Comparison of ENCODE assay signal across 8 mouse cellular contexts in the genomic region with DNA sequence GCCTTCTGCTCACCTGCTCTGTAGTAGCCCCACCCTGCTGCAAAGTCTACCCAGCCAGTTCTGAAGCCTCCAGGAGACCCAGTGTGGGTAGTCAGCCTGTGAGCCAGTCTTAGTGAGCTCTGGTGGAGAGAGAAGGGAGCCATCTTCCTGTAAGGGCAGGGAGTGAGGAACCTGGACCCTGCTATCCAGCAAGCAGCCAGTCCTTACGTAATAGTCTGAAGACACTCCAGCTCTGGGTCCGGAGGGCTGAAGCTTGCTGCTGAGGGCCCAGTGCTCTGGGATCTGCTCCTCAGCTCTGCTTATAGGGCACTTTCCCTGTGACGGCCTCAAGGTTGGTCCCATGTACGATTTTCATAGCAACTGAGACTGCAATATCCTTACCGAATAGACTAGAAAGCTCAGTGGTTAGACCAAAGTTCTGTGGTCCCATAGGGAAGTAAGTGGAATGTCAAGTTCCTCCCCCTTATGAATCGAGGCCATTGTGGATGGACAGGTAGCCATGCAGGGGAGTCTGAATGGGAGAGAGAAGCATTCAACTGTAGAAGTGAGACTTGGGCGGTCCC. TPM values are rescaled to one million over a fixed set of nuclear protein-coding genes. Genes with fewer than 3 reads are reported as not detected.
A peak's percentile ranks its signal among the peaks of the same experiment; 100 is the strongest.
DNase-seq lines count a peak whose midpoint lies in the region; ATAC-seq lines count a peak whose summit lies in the region.

Rtkn (plus strand) TSS at position 513 of the 563 bp plus-strand sequence.

- peak within 1 kb of the TSS; percentile 100 for H3K27ac ChIP-seq in embryonic facial prominence, embryonic 12.5 days
- peak within 1 kb of the TSS; percentile 99; the same call in 1 of the 2 replicates for H3K27ac ChIP-seq in hindbrain, embryonic 11.5 days (ENCODE audit: low read depth, low read length)
- H3K27ac ChIP-seq in neural tube, embryonic 15.5 days (replicated peaks): peak within 1 kb of the TSS; percentile 81; the same call in 1 of the 2 replicates

- WGBS in embryonic facial prominence, embryonic 12.5 days: 58% methylated on average over 7 of the region's 7 CpGs
- WGBS in hindbrain, embryonic 11.5 days: 59% methylated on average over 7 of the region's 7 CpGs
- WGBS in neural tube, embryonic 15.5 days: 59% methylated on average over 7 of the region's 7 CpGs

- no peak for DNase-seq in left cerebral cortex, adult 18-20 months (ENCODE audit: low spot score in 2 of 2)
- DNase-seq in left cerebral cortex, adult 11 months (ENCODE audit: low spot score): no peak
- DNase-seq in hindbrain, embryonic 11.5 days (ENCODE audit: low spot score): no peak
- no peak for DNase-seq in left cerebral cortex, postnatal 25 days (ENCODE audit: low spot score in 2 of 2)
- DNase-seq in spleen, adult 12 weeks (ENCODE audit: low spot score): no peak
- no peak for DNase-seq in cerebellum, adult 11 months

- H3K4me3 ChIP-seq in embryonic facial prominence, embryonic 12.5 days: peak within 1 kb of the TSS; percentile 51
- peak within 1 kb of the TSS; percentile 62 for H3K4me3 ChIP-seq in hindbrain, embryonic 11.5 days (ENCODE audit: low read depth, low read length)
- H3K4me3 ChIP-seq in neural tube, embryonic 15.5 days (replicated peaks): peak within 1 kb of the TSS; percentile 29

- ATAC-seq in embryonic facial prominence, embryonic 12.5 days (ENCODE audit: insufficient number of reproducible peaks, insufficient read depth, low FRiP score, low TSS enrichment): no peak
- ATAC-seq in hindbrain, embryonic 11.5 days (ENCODE audit: low FRiP score): no peak
- no peak for ATAC-seq in neural tube, embryonic 15.5 days (ENCODE audit: low FRiP score)

- H3K9ac ChIP-seq in embryonic facial prominence, embryonic 12.5 days: peak within 1 kb of the TSS; percentile 83
- H3K9ac ChIP-seq in hindbrain, embryonic 11.5 days (ENCODE audit: low read depth, low read length): peak within 1 kb of the TSS; percentile 53; the same call in 1 of the 2 replicates
- H3K9ac ChIP-seq in neural tube, embryonic 15.5 days (replicated peaks): peak within 1 kb of the TSS; percentile 27; the same call in 1 of the 2 replicates

- H3K4me1 ChIP-seq in embryonic facial prominence, embryonic 12.5 days: peaks cover 38% of the 10 kb centered on the region
- H3K4me1 ChIP-seq in hindbrain, embryonic 11.5 days (replicated peaks; ENCODE audit: control insufficient read depth, insufficient read depth, low read length): peaks cover 9% of the 10 kb centered on the region; the same call in 1 of the 2 replicates
- peaks cover 39% of the 10 kb centered on the region for H3K4me1 ChIP-seq in neural tube, embryonic 15.5 days

- H3K36me3 ChIP-seq in embryonic facial prominence, embryonic 12.5 days: no peaks in the 10 kb centered on the region
- H3K36me3 ChIP-seq in hindbrain, embryonic 11.5 days (ENCODE audit: control insufficient read depth, insufficient read depth, low read length): no peaks in the 10 kb centered on the region
- no peaks in the 10 kb centered on the region for H3K36me3 ChIP-seq in neural tube, embryonic 15.5 days

- no peaks in the 10 kb centered on the region for H3K9me3 ChIP-seq in embryonic facial prominence, embryonic 12.5 days
- H3K9me3 ChIP-seq in hindbrain, embryonic 11.5 days (ENCODE audit: control insufficient read depth, low read length): no peaks in the 10 kb centered on the region
- no peaks in the 10 kb centered on the region for H3K9me3 ChIP-seq in neural tube, embryonic 15.5 days (replicated peaks)

- peak within 1 kb of the TSS; percentile 70 for H3K4me2 ChIP-seq in embryonic facial prominence, embryonic 12.5 days (replicated peaks)
- peak within 1 kb of the TSS; percentile 87 for H3K4me2 ChIP-seq in hindbrain, embryonic 11.5 days (replicated peaks; ENCODE audit: low read depth, low read length)
- H3K4me2 ChIP-seq in neural tube, embryonic 15.5 days: peak within 1 kb of the TSS; percentile 47

- H3K27me3 ChIP-seq in embryonic facial prominence, embryonic 12.5 days: no peaks in the 10 kb centered on the region
- no peaks in the 10 kb centered on the region for H3K27me3 ChIP-seq in hindbrain, embryonic 11.5 days (ENCODE audit: control insufficient read depth, insufficient read depth, low read length)
- peaks cover 11% of the 10 kb centered on the region for H3K27me3 ChIP-seq in neural tube, embryonic 15.5 days (replicated peaks)

- intact Hi-C loops in left cerebral cortex, postnatal 25 days (cut with DNase I): no loop called here

RNA-seq across cellular contexts. Expression of gene Rtkn, which starts in this region (rescaled TPM):
- 10 to 100 TPM; 88.3 to 88.8 TPM for total RNA-seq in left cerebral cortex, adult 18-20 months (2021)
- 51.3 and 54.6 TPM in 2 replicates for polyA plus RNA-seq in embryonic facial prominence, embryonic 12.5 days (2016; fragmentation: Nextera tagmentation; extraction: Ambion mirVana)
- 17.7 and 18.3 TPM in 2 replicates for polyA plus RNA-seq in hindbrain, embryonic 11.5 days (2014; fragmentation: Nextera tagmentation; extraction: Ambion mirVana)
- 10 to 100 TPM; 51.2 to 76.8 TPM for total RNA-seq in left cerebral cortex, postnatal 25 days (2021)
- polyA plus RNA-seq in neural tube, embryonic 15.5 days (2015; fragmentation: Nextera tagmentation; extraction: Ambion mirVana): 17.1 and 23.7 TPM in 2 replicates

Comparison
In these comparisons a context has a peak if more than half of its experiments do, and no peak if none do; other contexts are left out.
1. H3K9ac ChIP-seq: peak in every context shown above with its lines; median percentile 83 in embryonic facial prominence, embryonic 12.5 days; 53 in hindbrain, embryonic 11.5 days; 27 in neural tube, embryonic 15.5 days.